Mouse (Mus musculus) c-Kit-positive CD71-negative TER-119-negative erythroid progenitor cells, embryonic 14.5 days (primary cell): ENCODE measurements around the gene Nr1h2.

Experiments used
- DNase-seq: peaks from one replicate; pipeline ENCODE4 v3.0.0-alpha.2; 2013; ENCODE audit warnings: low read depth

The Nr1h2 gene

GRCm38 (mm10) chr7:44529518-44529917 is 24.2 kb downstream of the Nr1h2 start:
- DNase-seq: no peak

GRCm38 (mm10) chr7:44527483-44528398 is 26.0 kb downstream of the Nr1h2 start:
- DNase-seq: peak; percentile 76

- DNase-seq: no peak
Observed at GRCm38 (mm10) chr7:44526414-44527154, 27.2 kb downstream of the Nr1h2 start.

GRCm38 (mm10) chr7:44525126-44525832 is 28.5 kb downstream of the Nr1h2 start:
- no peak for DNase-seq

GRCm38 (mm10) chr7:44524502-44524901 is 29.2 kb downstream of the Nr1h2 start, which contains the start of gene Mybpc2:
Gene Mybpc2, minus strand, starts transcription at chr7:44524656.
- DNase-seq: no peak

- no peak for DNase-seq
Observed at GRCm38 (mm10) chr7:44523056-44523455, 30.7 kb downstream of the Nr1h2 start.

- DNase-seq: no peak
Observed at GRCm38 (mm10) chr7:44521710-44522109, 32.0 kb downstream of the Nr1h2 start.

GRCm38 (mm10) chr7:44520990-44521389 is 32.8 kb downstream of the Nr1h2 start:
- no peak for DNase-seq

GRCm38 (mm10) chr7:44519240-44519913 is 34.4 kb downstream of the Nr1h2 start:
- DNase-seq: no peak

- no peak for DNase-seq
Observed at GRCm38 (mm10) chr7:44507491-44507890, 46.3 kb downstream of the Nr1h2 start.

- peak; percentile 75 for DNase-seq
Observed at GRCm38 (mm10) chr7:44501563-44502115, 52.1 kb downstream of the Nr1h2 start.

GRCm38 (mm10) chr7:44500046-44500445 is 53.7 kb downstream of the Nr1h2 start:
- DNase-seq: no peak
